Mouse (Mus musculus): Measurements from ENCODE around the gene Vmn1r189. TPM values are rescaled to one million over a fixed set of nuclear protein-coding genes. Genes with fewer than 3 reads are reported as not detected.
A peak's percentile ranks its signal among the peaks of the same experiment; 100 is the strongest.
"Not testable (repeated sequence)": the region's sequence is repeated elsewhere in the genome, so short reads cannot be mapped to it uniquely, and the experiment has no call there.

Vmn1r189 gene
- total RNA-seq (2014; fragmentation: Nextera tagmentation) (not detected in 2 replicates), total RNA-seq (2017) (0.33 TPM in 1 of 2 replicates, not detected in the other), polyA plus RNA-seq (2012) (not detected in 2 replicates)

GRCm38 (mm10) chr13:22105724-22106123 lies at the start of gene Vmn1r189:
Gene Vmn1r189 (minus strand): TSS chr13:22105824.
- H3K4me3 ChIP-seq (ENCODE audit: low read depth, low read length); H3K4me1 ChIP-seq (ENCODE audit: insufficient read depth, low read depth, low read length); H3K36me3 ChIP-seq (replicated peaks); DNase-seq (ENCODE audit: low spot score); ATAC-seq (ENCODE audit: extremely low read depth, insufficient number of reproducible peaks, low FRiP score, poor library complexity, severe bottlenecking); H3K27me3 ChIP-seq (ENCODE audit: insufficient read depth, low read length); H3K9me3 ChIP-seq (replicated peaks): not testable (repeated sequence)

- H3K4me3 ChIP-seq (ENCODE audit: low read depth, low read length); H3K4me1 ChIP-seq (ENCODE audit: insufficient read depth, low read depth, low read length); H3K9me3 ChIP-seq (replicated peaks); ATAC-seq (ENCODE audit: extremely low read depth, insufficient number of reproducible peaks, low FRiP score, poor library complexity, severe bottlenecking); DNase-seq (ENCODE audit: low spot score); H3K27me3 ChIP-seq (ENCODE audit: insufficient read depth, low read length); H3K36me3 ChIP-seq (replicated peaks): not testable (repeated sequence)
Measured at GRCm38 (mm10) chr13:22136495-22137293, 31.1 kb upstream of the Vmn1r189 start.

GRCm38 (mm10) chr13:22084140-22084539 lies 21.5 kb downstream of the Vmn1r189 start, which contains the start of gene Vmn1r188:
Gene Vmn1r188 (plus strand): TSS chr13:22084440.
- not testable (repeated sequence) for DNase-seq (ENCODE audit: low spot score); H3K4me3 ChIP-seq (ENCODE audit: low read depth, low read length); H3K4me1 ChIP-seq (ENCODE audit: insufficient read depth, low read depth, low read length); ATAC-seq (ENCODE audit: extremely low read depth, insufficient number of reproducible peaks, low FRiP score, poor library complexity, severe bottlenecking); H3K27me3 ChIP-seq (ENCODE audit: insufficient read depth, low read length); H3K36me3 ChIP-seq (replicated peaks); H3K9me3 ChIP-seq (replicated peaks)

- H3K4me3 ChIP-seq (ENCODE audit: low read depth, low read length): no peak overlapping the region
- peaks cover 9% of the 10 kb centered on the region; the same call in 1 of the 2 replicates for H3K27me3 ChIP-seq (ENCODE audit: insufficient read depth, low read length)
- DNase-seq (ENCODE audit: low spot score) (no peak), ATAC-seq (ENCODE audit: extremely low read depth, insufficient number of reproducible peaks, low FRiP score, poor library complexity, severe bottlenecking) (no peak)
- H3K36me3 ChIP-seq (replicated peaks): no peaks in the 10 kb centered on the region
- no peaks in the 10 kb centered on the region for H3K9me3 ChIP-seq (replicated peaks)
- TF ChIP-seq GATA2 (IDR thresholded peaks at IDR 0.05; ENCODE audit: borderline replicate concordance, low read depth, low read length) (no peak), GATA1 (IDR thresholded peaks at IDR 0.05; ENCODE audit: borderline replicate concordance, low read length) (no peak), TAL1 (conservative IDR thresholded peaks at IDR 0.05; ENCODE audit: low read depth, low read length) (no peak), POLR2AphosphoS5 (IDR thresholded peaks at IDR 0.05; ENCODE audit: insufficient replicate concordance, low read depth, low read length) (no peak), CTCF (IDR thresholded peaks at IDR 0.05; ENCODE audit: low read depth, low read length) (no peak)
- H3K4me1 ChIP-seq (ENCODE audit: insufficient read depth, low read depth, low read length): no peaks in the 10 kb centered on the region
Measured at GRCm38 (mm10) chr13:22063468-22063867, 42.2 kb downstream of the Vmn1r189 start.

GRCm38 (mm10) chr13:22061422-22061821 lies 44.2 kb downstream of the Vmn1r189 start:
- Histone ChIP-seq H3K36me3 (replicated peaks) (no peaks in the 10 kb centered on the region), H3K27me3 (ENCODE audit: insufficient read depth, low read length) (peaks cover 9% of the 10 kb centered on the region; the same call in 1 of the 2 replicates), H3K4me1 (ENCODE audit: insufficient read depth, low read depth, low read length) (no peaks in the 10 kb centered on the region), H3K4me3 (ENCODE audit: low read depth, low read length) (no peak overlapping the region), H3K9me3 (replicated peaks) (no peaks in the 10 kb centered on the region)
- ATAC-seq (ENCODE audit: extremely low read depth, insufficient number of reproducible peaks, low FRiP score, poor library complexity, severe bottlenecking) (no peak), DNase-seq (ENCODE audit: low spot score) (no peak)
- TF ChIP-seq GATA1 (IDR thresholded peaks at IDR 0.05; ENCODE audit: borderline replicate concordance, low read length) (no peak), CTCF (IDR thresholded peaks at IDR 0.05; ENCODE audit: low read depth, low read length) (no peak), POLR2AphosphoS5 (IDR thresholded peaks at IDR 0.05; ENCODE audit: insufficient replicate concordance, low read depth, low read length) (no peak), GATA2 (IDR thresholded peaks at IDR 0.05; ENCODE audit: borderline replicate concordance, low read depth, low read length) (no peak), TAL1 (conservative IDR thresholded peaks at IDR 0.05; ENCODE audit: low read depth, low read length) (no peak)

GRCm38 (mm10) chr13:22053754-22054153 lies 51.9 kb downstream of the Vmn1r189 start:
- no peak for TF ChIP-seq TAL1 (conservative IDR thresholded peaks at IDR 0.05; ENCODE audit: low read depth, low read length)
- TF ChIP-seq CTCF (IDR thresholded peaks at IDR 0.05; ENCODE audit: low read depth, low read length): no peak
- TF ChIP-seq GATA2 (IDR thresholded peaks at IDR 0.05; ENCODE audit: borderline replicate concordance, low read depth, low read length): no peak
- no peak for TF ChIP-seq POLR2AphosphoS5 (IDR thresholded peaks at IDR 0.05; ENCODE audit: insufficient replicate concordance, low read depth, low read length)
- no peak for TF ChIP-seq GATA1 (IDR thresholded peaks at IDR 0.05; ENCODE audit: borderline replicate concordance, low read length)
- ATAC-seq (ENCODE audit: extremely low read depth, insufficient number of reproducible peaks, low FRiP score, poor library complexity, severe bottlenecking) (no peak), DNase-seq (ENCODE audit: low spot score) (no peak)
- Histone ChIP-seq H3K27me3 (ENCODE audit: insufficient read depth, low read length) (peaks cover 10% of the 10 kb centered on the region; the same call in 1 of the 2 replicates), H3K9me3 (replicated peaks) (no peaks in the 10 kb centered on the region), H3K4me3 (ENCODE audit: low read depth, low read length) (no peak overlapping the region), H3K4me1 (ENCODE audit: insufficient read depth, low read depth, low read length) (peaks cover 24% of the 10 kb centered on the region), H3K36me3 (replicated peaks) (no peaks in the 10 kb centered on the region)

- H3K4me3 ChIP-seq (ENCODE audit: low read depth, low read length): peak overlapping the region; percentile 70
- no peaks in the 10 kb centered on the region for H3K9me3 ChIP-seq (replicated peaks)
- ATAC-seq (ENCODE audit: extremely low read depth, insufficient number of reproducible peaks, low FRiP score, poor library complexity, severe bottlenecking): no peak
- peaks cover 10% of the 10 kb centered on the region; the same call in 1 of the 2 replicates for H3K27me3 ChIP-seq (ENCODE audit: insufficient read depth, low read length)
- no peak for DNase-seq (ENCODE audit: low spot score)
- TF ChIP-seq GATA2 (IDR thresholded peaks at IDR 0.05; ENCODE audit: borderline replicate concordance, low read depth, low read length) (no peak), TAL1 (conservative IDR thresholded peaks at IDR 0.05; ENCODE audit: low read depth, low read length) (no peak), POLR2AphosphoS5 (IDR thresholded peaks at IDR 0.05; ENCODE audit: insufficient replicate concordance, low read depth, low read length) (no peak), CTCF (IDR thresholded peaks at IDR 0.05; ENCODE audit: low read depth, low read length) (no peak), GATA1 (IDR thresholded peaks at IDR 0.05; ENCODE audit: borderline replicate concordance, low read length) (no peak)
- H3K36me3 ChIP-seq (replicated peaks): no peaks in the 10 kb centered on the region
- peaks cover 28% of the 10 kb centered on the region for H3K4me1 ChIP-seq (ENCODE audit: insufficient read depth, low read depth, low read length)
Measured at GRCm38 (mm10) chr13:22051523-22051859, 54.1 kb downstream of the Vmn1r189 start.

Measured in G1E (cell line).